Mouse (Mus musculus): ENCODE measurements around the gene Strada.
"Not testable (repeated sequence)": the region's sequence is repeated elsewhere in the genome, so short reads cannot be mapped to it uniquely, and the experiment has no call there.

Gene Strada

GRCm38 (mm10) chr11:106157154-106157553 is 44.8 kb downstream of the Strada start:
- in situ Hi-C loops (cut with MboI, MseI), result no loop called here

GRCm38 (mm10) chr11:106156257-106156656 is 45.7 kb downstream of the Strada start:
- in situ Hi-C loops (cut with MboI, MseI), result no loop called here

DNA sequence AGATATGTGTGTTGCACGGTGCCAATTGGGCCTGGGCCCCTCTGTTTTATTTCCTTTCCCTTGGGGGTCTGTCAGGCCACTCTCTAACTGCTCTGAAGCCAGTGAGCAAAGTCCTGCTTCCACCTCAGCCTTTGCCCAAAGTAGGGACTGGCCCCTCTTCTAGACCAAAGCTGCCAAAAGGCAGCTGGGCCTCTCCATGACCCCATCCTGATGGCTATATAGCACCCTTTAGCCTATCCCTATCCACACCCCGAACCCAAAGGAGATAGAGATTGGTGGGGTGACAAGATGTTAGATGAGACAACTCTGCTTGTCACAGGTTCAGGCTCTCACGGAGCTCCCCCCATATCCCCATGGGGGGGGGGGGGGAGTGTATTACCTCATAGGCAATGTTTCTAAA is 46.2 kb downstream of the Strada start:
- in situ Hi-C loops (cut with MboI, MseI), result no loop called here

- in situ Hi-C loops (cut with MboI, MseI), result no loop called here
Observed at GRCm38 (mm10) chr11:106154770-106155169, 47.2 kb downstream of the Strada start.

- in situ Hi-C loops (cut with MboI, MseI), result no loop called here
Observed at GRCm38 (mm10) chr11:106154091-106154490, 47.9 kb downstream of the Strada start.

GRCm38 (mm10) chr11:106152132-106152531 is 49.8 kb downstream of the Strada start:
- in situ Hi-C loops (cut with MboI, MseI), result no loop called here

GRCm38 (mm10) chr11:106151219-106151618 is 50.7 kb downstream of the Strada start:
- in situ Hi-C loops (cut with MboI, MseI), result no loop called here

DNA sequence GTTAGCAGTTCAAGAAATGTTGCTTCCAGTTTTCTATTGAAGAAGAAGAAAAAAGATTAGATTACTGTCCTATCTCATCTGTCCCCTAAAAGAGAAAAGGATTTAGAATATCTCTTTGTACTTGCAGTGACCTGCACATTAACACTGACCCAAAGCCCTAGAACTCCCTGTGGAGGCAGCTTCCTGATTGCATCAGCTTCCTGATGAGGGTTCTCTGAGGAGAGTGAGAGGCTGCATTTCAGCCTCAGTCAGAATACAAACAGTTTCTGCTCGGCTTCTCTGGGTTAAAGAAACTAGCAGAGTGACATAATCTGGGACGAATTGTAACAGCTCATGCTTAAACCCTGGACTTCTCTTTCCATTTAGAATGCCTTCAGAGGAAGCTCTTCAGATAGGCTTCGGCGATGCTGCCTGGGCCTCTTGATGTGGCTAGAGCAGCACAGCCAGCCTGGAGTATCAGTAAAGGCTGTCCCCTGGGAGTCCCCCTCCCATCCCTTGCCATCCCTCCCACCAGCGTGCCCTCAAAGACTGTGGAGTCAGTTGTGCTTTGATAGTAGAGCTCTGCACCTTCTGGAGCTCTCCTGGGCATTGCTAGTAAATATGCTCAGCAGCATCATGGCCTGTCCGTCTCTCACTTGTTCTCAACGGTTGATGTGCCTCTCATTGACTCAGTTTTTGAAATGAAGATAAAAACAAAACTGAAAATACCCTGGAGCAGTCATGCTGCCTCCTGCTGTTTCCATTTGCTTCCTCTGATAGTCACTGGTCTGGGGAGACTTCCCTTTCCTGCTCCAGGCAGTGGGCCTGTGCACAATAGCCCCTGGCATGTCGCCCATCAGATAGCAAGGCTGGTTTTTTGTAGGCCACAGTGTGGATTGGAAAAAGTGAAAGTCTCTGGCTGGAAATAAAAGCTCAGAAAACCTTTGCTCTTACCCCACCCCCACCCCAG is 67.1 kb downstream of the Strada start:
- in situ Hi-C loops (cut with MboI, MseI), result no loop called here

GRCm38 (mm10) chr11:106132516-106132915 is 69.5 kb downstream of the Strada start:
- in situ Hi-C loops (cut with MboI, MseI), result no loop called here

GRCm38 (mm10) chr11:106129477-106129876 is 72.5 kb downstream of the Strada start:
- in situ Hi-C loops (cut with MboI, MseI), result no loop called here

- in situ Hi-C loops (cut with MboI, MseI), result not testable (repeated sequence)
Observed at GRCm38 (mm10) chr11:106126727-106127373, 75.1 kb downstream of the Strada start.

DNA sequence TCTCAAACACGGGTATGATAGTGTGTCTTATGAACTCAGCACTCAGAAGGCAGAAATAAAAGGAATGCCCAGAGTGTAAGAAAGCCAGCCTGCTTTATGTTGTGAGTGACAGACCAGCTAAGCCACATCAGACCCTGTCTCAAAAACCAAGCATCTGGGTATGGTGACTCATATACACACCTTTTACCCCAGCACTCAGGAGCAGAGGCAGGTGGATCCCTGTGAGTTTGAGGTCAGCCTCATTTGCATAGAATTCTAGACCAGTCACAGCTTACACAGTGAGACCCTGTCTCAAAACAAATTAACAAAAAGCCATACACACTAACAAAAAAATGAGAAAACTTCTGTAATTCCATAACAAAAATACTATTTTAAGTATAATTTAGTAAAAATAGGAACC is 76.1 kb downstream of the Strada start:
- in situ Hi-C loops (cut with MboI, MseI), result no loop called here

DNA sequence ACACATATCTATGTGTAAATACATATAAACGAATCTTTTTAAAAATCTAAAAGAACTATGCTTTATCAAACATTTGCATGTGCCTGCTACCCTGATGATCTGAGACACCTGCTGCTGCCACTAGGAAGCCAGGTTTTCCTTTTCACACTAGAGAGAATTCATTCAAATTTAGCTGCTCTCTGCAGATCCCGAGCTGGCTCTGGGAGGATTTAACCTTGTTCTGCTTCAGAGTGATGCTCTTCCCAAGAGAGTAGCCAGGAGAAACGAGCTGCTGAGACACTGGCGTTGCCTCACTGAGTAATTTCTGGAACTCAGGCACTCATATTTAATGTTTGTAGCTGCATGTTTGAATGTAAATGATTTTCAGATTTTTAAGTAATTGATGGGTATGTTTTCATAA is 77.2 kb downstream of the Strada start:
- in situ Hi-C loops (cut with MboI, MseI), result no loop called here

GRCm38 (mm10) chr11:106122736-106123135 is 79.2 kb downstream of the Strada start:
- in situ Hi-C loops (cut with MboI, MseI), result no loop called here

- in situ Hi-C loops (cut with MboI, MseI), result no loop called here
Observed at GRCm38 (mm10) chr11:106122221-106122620, 79.7 kb downstream of the Strada start.
